14 mouse cellular contexts compared by ENCODE assay signal in the genomic region with DNA sequence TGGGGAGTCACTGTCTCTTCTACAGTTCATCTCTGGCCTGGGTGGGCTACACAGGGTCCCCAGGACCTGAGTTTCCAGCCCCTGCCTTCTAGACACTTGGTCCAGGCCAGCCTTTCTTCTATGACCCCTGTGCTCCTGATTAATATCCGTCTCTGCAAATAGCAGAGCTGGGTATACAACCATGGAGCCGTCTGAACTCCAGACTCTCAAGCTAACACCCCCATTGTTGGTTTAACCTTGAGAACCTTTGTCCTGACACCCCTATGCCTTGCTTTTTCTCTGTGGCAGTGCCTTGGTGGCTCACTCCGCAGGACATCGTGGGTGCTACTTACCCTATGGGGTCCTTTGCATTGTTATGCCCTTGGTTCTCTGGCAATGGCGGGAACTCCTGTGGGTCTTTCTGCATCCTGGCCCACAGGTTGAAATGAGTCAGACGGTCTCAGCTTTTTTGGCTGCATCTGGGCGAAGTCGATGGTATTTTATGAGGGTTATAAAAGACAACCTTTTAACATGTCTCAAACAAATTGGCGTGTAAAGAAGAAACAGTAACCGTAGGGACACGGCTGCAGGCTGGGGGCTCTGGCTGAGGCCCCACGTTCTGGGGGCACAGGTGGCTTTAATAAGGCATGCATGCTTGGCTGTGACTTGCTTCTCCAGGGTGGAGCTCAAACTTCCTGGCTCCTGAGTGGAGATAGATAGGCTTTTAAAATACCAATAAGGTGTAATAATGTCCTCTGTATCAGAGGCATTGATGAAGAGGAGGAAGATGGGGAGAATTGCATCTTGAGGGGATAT. TPM values are rescaled to one million over a fixed set of nuclear protein-coding genes. Genes with fewer than 3 reads are reported as not detected.
DNase-seq lines count a peak whose midpoint lies in the region; ATAC-seq and TF ChIP-seq lines count a peak whose summit lies in the region.
"Had no signal": no experiment of that assay in that cellular context is flagged by ENCODE, and none has a peak within 500 bp of the region (broad histone marks: within the 10 kb centered on the region; RNA-seq: fewer than 3 reads in every experiment).

No protein-coding gene starts in this region.

- H3K4me3 ChIP-seq in E14TG2a.4 (replicated peaks; ENCODE audit: low read length) = peak overlapping the region; percentile 53
- 0 out of 4 replicates have a peak overlapping the region, but pooled peaks of 1 of the 2 experiments have one; percentile 23 for H3K4me3 ChIP-seq in ES-E14 (ENCODE audit: insufficient read depth in 1 of 2, low read depth in 1 of 2, low read length in 2 of 2, poor library complexity in 1 of 2, severe bottlenecking in 1 of 2)
- H3K4me3 ChIP-seq in limb, embryonic 15.5 days = no peak overlapping the region
- H3K4me3 ChIP-seq: forebrain, embryonic 13.5 days; hindbrain, embryonic 15.5 days; liver, embryonic 12.5 days; lung, embryonic 15.5 days had no signal

- H3K27ac ChIP-seq in ES-E14 (ENCODE audit: insufficient read depth, low read depth, low read length, poor library complexity, severe bottlenecking) = peak overlapping the region; percentile 100
- H3K27ac ChIP-seq in limb, embryonic 15.5 days = peak overlapping the region; percentile 64
- H3K27ac ChIP-seq: forebrain, embryonic 13.5 days; hindbrain, embryonic 15.5 days; kidney, postnatal 0 days; liver, embryonic 12.5 days; lung, embryonic 15.5 days had no signal

- H3K36me3 ChIP-seq in E14TG2a.4 (ENCODE audit: insufficient read depth, low read length) = no peaks in the 10 kb centered on the region
- no peaks in the 10 kb centered on the region for H3K36me3 ChIP-seq in ES-E14 (ENCODE audit: control insufficient read depth, insufficient read depth, low read length, poor library complexity, severe bottlenecking)
- no peaks in the 10 kb centered on the region for H3K36me3 ChIP-seq in limb, embryonic 15.5 days
- H3K36me3 ChIP-seq: hindbrain, embryonic 15.5 days; liver, embryonic 12.5 days; lung, embryonic 15.5 days had no signal

- DNase-seq in ES-E14 (ENCODE audit: low read depth, low spot score) = no peak
- DNase-seq in hindlimb bud, embryonic 11.5 days (ENCODE audit: extremely low spot score, low read depth, low spot score) = peak; percentile 70
- DNase-seq in kidney, adult 9 months = no peak
- DNase-seq: cerebellum, postnatal 10 days; heart, adult 11 months had no signal

- peak overlapping the region; percentile 72 for H3K9ac ChIP-seq in ES-E14 (ENCODE audit: insufficient read depth, low read depth, low read length, poor library complexity, severe bottlenecking)
- no peak overlapping the region for H3K9ac ChIP-seq in limb, embryonic 15.5 days
- H3K9ac ChIP-seq: forebrain, embryonic 13.5 days; hindbrain, embryonic 15.5 days; liver, embryonic 12.5 days; lung, embryonic 15.5 days had no signal

- no peak for TF ChIP-seq CTCF in E14TG2a.4 (conservative IDR thresholded peaks at IDR 0.05; ENCODE audit: low read length)

- H3K4me2 ChIP-seq in limb, embryonic 15.5 days = no peak overlapping the region
- H3K4me2 ChIP-seq: forebrain, embryonic 13.5 days; hindbrain, embryonic 15.5 days; liver, embryonic 12.5 days; lung, embryonic 15.5 days had no signal

- in situ Hi-C loops in ES-E14 (cut with MboI; ENCODE audit: low sequenced_read_pairs in 2 of 2, unreplicated experiment in 2 of 2) = no loop called here

- H3K27me3 ChIP-seq in E14TG2a.4 (ENCODE audit: insufficient read depth, low read length) = no peaks in the 10 kb centered on the region
- H3K27me3 ChIP-seq in limb, embryonic 15.5 days = no peaks in the 10 kb centered on the region

- H3K4me1 ChIP-seq in E14TG2a.4 (replicated peaks; ENCODE audit: low read depth, low read length) (peaks cover 60% of the 10 kb centered on the region), ES-E14 (ENCODE audit: control insufficient read depth in 2 of 2, insufficient read depth in 2 of 2, low read length in 2 of 2, poor library complexity in 1 of 2) (peaks cover 10 to 21% of the 10 kb centered on the region in 2 experiments)
- H3K4me1 ChIP-seq in limb, embryonic 15.5 days = peaks cover 57% of the 10 kb centered on the region

- ATAC-seq in limb, embryonic 15.5 days (ENCODE audit: insufficient number of reproducible peaks, low FRiP score, low TSS enrichment, low read depth) = no peak
- ATAC-seq in cerebellum, adult (ENCODE audit: insufficient number of reproducible peaks, low FRiP score, low TSS enrichment) = no peak
- ATAC-seq in megakaryocyte-erythroid progenitor cell, adult 5-6 weeks (replicated peaks; ENCODE audit: low FRiP score, low TSS enrichment, poor library complexity, severe bottlenecking) = no peak
- ATAC-seq: forebrain, embryonic 13.5 days; liver, embryonic 12.5 days had no signal

- 23% methylated on average over 12 of the region's 12 CpGs for WGBS in limb, embryonic 15.5 days

- no peaks in the 10 kb centered on the region for H3K9me3 ChIP-seq in E14TG2a.4 (ENCODE audit: low read length)
- H3K9me3 ChIP-seq in ES-E14 (ENCODE audit: control insufficient read depth, insufficient read depth, low read depth, low read length) = no peaks in the 10 kb centered on the region
- H3K9me3 ChIP-seq in limb, embryonic 15.5 days = no peaks in the 10 kb centered on the region
- H3K9me3 ChIP-seq: forebrain, embryonic 13.5 days; hindbrain, embryonic 15.5 days; liver, embryonic 12.5 days; lung, embryonic 15.5 days had no signal

TF ChIP-seq in ES-E14, 5 proteins besides CTCF, POLR2A, EP300 and RAD21:
- TF ChIP-seq HCFC1 (IDR thresholded peaks at IDR 0.05; ENCODE audit: borderline replicate concordance, insufficient read depth, low read length) = no peak
- TF ChIP-seq MAFK (IDR thresholded peaks at IDR 0.05; ENCODE audit: insufficient read depth, low read depth, low read length) = no peak
- TF ChIP-seq ZC3H11A (IDR thresholded peaks at IDR 0.05; ENCODE audit: borderline replicate concordance, low read depth, low read length) = no peak
- TF ChIP-seq ZNF384 (IDR thresholded peaks at IDR 0.05; ENCODE audit: low read depth, low read length) = no peak
- no peak for TF ChIP-seq CHD2 (IDR thresholded peaks at IDR 0.05; ENCODE audit: low read depth, low read length)

RNA-seq across cellular contexts. Expression of a gene that starts 2.5 kb away (rescaled TPM):
- 102 and 164 TPM in 2 replicates for total RNA-seq in ES-E14 (2012; rRNA removed)
- 149 and 184 TPM in 2 replicates for polyA plus RNA-seq in limb, embryonic 15.5 days (2015; fragmentation: Nextera tagmentation; extraction: Ambion mirVana)
- total RNA-seq in megakaryocyte-erythroid progenitor cell, adult 5-6 weeks (2014; fragmentation: Nextera tagmentation) = 0.25 TPM in 1 of 2 replicates, not detected in the other
- total RNA-seq in megakaryocyte-erythroid progenitor cell, adult 5-6 weeks (2017) = 0.42 and 2.3 TPM in 2 replicates

Comparison
In these comparisons a context has a peak if more than half of its experiments do, and no peak if none do; other contexts are left out.
1. RNA of a gene that starts 2.5 kb away (total RNA-seq): 102 to 164 TPM in ES-E14; 0.25 to 2.3 TPM in megakaryocyte-erythroid progenitor cell, adult 5-6 weeks; every median in the first group is over 10 times any median in the second.